Mouse (Mus musculus) embryonic facial prominence, embryonic 12.5 days (tissue): ENCODE data around the gene Lcn6. TPM values are rescaled to one million over a fixed set of nuclear protein-coding genes. Genes with fewer than 3 reads are reported as not detected.
"Not testable (repeated sequence)": the region's sequence is repeated elsewhere in the genome, so short reads cannot be mapped to it uniquely, and the experiment has no call there.

Source experiments
- ATAC-seq: fragments of 200-750 bp; cut with Nextera tagmentation; 2 replicates; pipeline ENCODE4 v1.8.0; 2017; ENCODE audit not compliant: insufficient number of reproducible peaks, insufficient read depth, low FRiP score, low TSS enrichment
- H3K27ac ChIP-seq: fragments of 300-500 bp; sonication (generic); 2 replicates; pipeline ENCODE4 v1.5.1; 2016; ENCODE audit warnings: mild to moderate bottlenecking
- H3K27me3 ChIP-seq: fragments of 300-500 bp; sonication (generic); 2 replicates; pipeline ENCODE4 v1.6.1; 2016; ENCODE audit warnings: mild to moderate bottlenecking, moderate library complexity
- H3K36me3 ChIP-seq: fragments of 300-500 bp; sonication (generic); 2 replicates; pipeline ENCODE4 v1.6.1; 2016; ENCODE audit warnings: mild to moderate bottlenecking
- H3K4me1 ChIP-seq: fragments of 300-500 bp; sonication (generic); 2 replicates; pipeline ENCODE4 v1.6.1; 2016
- H3K4me2 ChIP-seq: fragments of 300-500 bp; sonication (generic); replicated peaks from 2 replicates; pipeline ENCODE4 v1.6.1; 2016; ENCODE audit warnings: mild to moderate bottlenecking, moderate library complexity
- H3K4me3 ChIP-seq: fragments of 300-500 bp; sonication (generic); 2 replicates; pipeline ENCODE4 v1.5.1; 2016; ENCODE audit warnings: mild to moderate bottlenecking
- H3K9ac ChIP-seq: fragments of 300-500 bp; sonication (generic); 2 replicates; pipeline ENCODE4 v1.6.1; 2016; ENCODE audit warnings: mild to moderate bottlenecking, moderate library complexity
- H3K9me3 ChIP-seq: fragments of 300-500 bp; sonication (generic); 2 replicates; pipeline ENCODE4 v1.6.1; 2016; ENCODE audit warnings: mild to moderate bottlenecking, moderate library complexity
- WGBS: fragments of 180-500 bp; shearing (Covaris S2); methylation state at CpG from one replicate; pipeline ENCODE4 v1.1.7; 2016; 5-methylcytosine and 5-hydroxymethylcytosine counted together
- polyA plus RNA-seq: library from polyadenylated mRNA; unstranded; fragments of >200 nt; fragmentation: Nextera tagmentation; extraction: Ambion mirVana; gene quantifications from 2 replicates; pipeline ENCODE4 v1.2.1, GENCODE M21; 2016

Lcn6 gene
- polyA plus RNA-seq, 1 experiment from 2014 or later = not detected

- ATAC-seq = no peak
Observed at GRCm38 (mm10) chr2:25703706-25704105, 27.1 kb downstream of the Lcn6 start.

GRCm38 (mm10) chr2:25706643-25707481 is 30.3 kb downstream of the Lcn6 start, which contains the start of gene Bmyc:
Bmyc (plus strand) TSS chr2:25706739.
- H3K36me3 ChIP-seq = 0 out of 2 replicates have a peak, but pooled peaks cover 3% of the 10 kb centered on the region
- no peaks in the 10 kb centered on the region for H3K27me3 ChIP-seq
- H3K9me3 ChIP-seq = no peaks in the 10 kb centered on the region
- H3K27ac ChIP-seq = peak within 1 kb of the TSS; percentile 73; the same call in 1 of the 2 replicates
- ATAC-seq = peak; percentile 88
- H3K4me2 ChIP-seq = peak within 1 kb of the TSS; percentile 90
- under 1% methylated on average over 78 of the region's 78 CpGs for WGBS
- H3K4me1 ChIP-seq = peaks cover 12% of the 10 kb centered on the region; the same call in 1 of the 2 replicates
- peak within 1 kb of the TSS; percentile 60 for H3K4me3 ChIP-seq
- H3K9ac ChIP-seq = peak within 1 kb of the TSS; percentile 73

More at GRCm38 (mm10) chr2:25703706-25704105, 27.1 kb downstream of the Lcn6 start:
- Histone ChIP-seq H3K4me3 (no peak overlapping the region), H3K4me1 (peaks cover 9% of the 10 kb centered on the region; the same call in 1 of the 2 replicates), H3K9me3 (no peaks in the 10 kb centered on the region), H3K9ac (no peak overlapping the region), H3K27me3 (no peaks in the 10 kb centered on the region), H3K27ac (no peak overlapping the region), H3K4me2 (no peak overlapping the region), H3K36me3 (0 out of 2 replicates have a peak, but pooled peaks cover 3% of the 10 kb centered on the region)
- WGBS = 77% methylated on average over 4 of the region's 4 CpGs

GRCm38 (mm10) chr2:25708121-25708520 is 31.5 kb downstream of the Lcn6 start:
- ATAC-seq = no peak; the same call in 1 of the 2 replicates
- 82% methylated on average over 2 of the region's 2 CpGs for WGBS
- Histone ChIP-seq H3K4me1 (peaks cover 12% of the 10 kb centered on the region; the same call in 1 of the 2 replicates), H3K9ac (no peak overlapping the region), H3K9me3 (no peaks in the 10 kb centered on the region), H3K27me3 (no peaks in the 10 kb centered on the region), H3K36me3 (0 out of 2 replicates have a peak, but pooled peaks cover 3% of the 10 kb centered on the region), H3K4me3 (no peak overlapping the region), H3K4me2 (peak overlapping the region; percentile 17; the same call in 1 of the 2 replicates), H3K27ac (no peak overlapping the region)

- not testable (repeated sequence) for H3K9me3 ChIP-seq, H3K4me2 ChIP-seq, H3K4me3 ChIP-seq, H3K9ac ChIP-seq, ATAC-seq, H3K36me3 ChIP-seq, H3K27me3 ChIP-seq, H3K27ac ChIP-seq
- WGBS = 80% methylated on average over 1 of the region's 1 CpGs
- peaks cover 12% of the 10 kb centered on the region; the same call in 1 of the 2 replicates for H3K4me1 ChIP-seq
Observed at GRCm38 (mm10) chr2:25709056-25709455, 32.5 kb downstream of the Lcn6 start.

- not testable (repeated sequence) for ATAC-seq, H3K9ac ChIP-seq, H3K36me3 ChIP-seq, H3K4me3 ChIP-seq, H3K27me3 ChIP-seq, H3K9me3 ChIP-seq, H3K4me2 ChIP-seq, H3K27ac ChIP-seq
- H3K4me1 ChIP-seq = peaks cover 12% of the 10 kb centered on the region; the same call in 1 of the 2 replicates
- 78% methylated on average over 2 of the region's 2 CpGs for WGBS
Observed at GRCm38 (mm10) chr2:25709791-25710190, 33.2 kb downstream of the Lcn6 start.

GRCm38 (mm10) chr2:25711641-25712040 is 35.1 kb downstream of the Lcn6 start:
- not testable (repeated sequence) for H3K4me2 ChIP-seq, H3K4me3 ChIP-seq, H3K36me3 ChIP-seq, H3K9ac ChIP-seq, H3K9me3 ChIP-seq, H3K27ac ChIP-seq, ATAC-seq, H3K27me3 ChIP-seq
- WGBS = 30% methylated on average over 3 of the region's 3 CpGs
- H3K4me1 ChIP-seq = peaks cover 12% of the 10 kb centered on the region; the same call in 1 of the 2 replicates

GRCm38 (mm10) chr2:25717222-25717621 is 40.6 kb downstream of the Lcn6 start:
- Histone ChIP-seq H3K9me3 (no peaks in the 10 kb centered on the region), H3K4me2 (no peak overlapping the region), H3K4me3 (no peak overlapping the region), H3K36me3 (no peaks in the 10 kb centered on the region), H3K4me1 (no peaks in the 10 kb centered on the region), H3K27ac (no peak overlapping the region), H3K9ac (no peak overlapping the region), H3K27me3 (no peaks in the 10 kb centered on the region)
- ATAC-seq = no peak

Other genes with a start within 250 kb of the Lcn6 start
- gene Abca2, start 248.1 kb upstream of the Lcn6 start, polyA plus RNA-seq = 4.8 and 5.2 TPM in 2 replicates
- 1.4 and 1.8 TPM in 2 replicates for gene Clic3, start 219.9 kb upstream of the Lcn6 start, polyA plus RNA-seq
- gene Paxx, start 215.7 kb upstream of the Lcn6 start, polyA plus RNA-seq = 28.6 and 28.9 TPM in 2 replicates
- gene Ptgds, start 206.7 kb upstream of the Lcn6 start, polyA plus RNA-seq = 0.70 and 0.96 TPM in 2 replicates
- not detected in 2 replicates for gene Lcn12, start 182.9 kb upstream of the Lcn6 start, polyA plus RNA-seq
- gene Fbxw5, start 176.0 kb upstream of the Lcn6 start, polyA plus RNA-seq = 81.8 and 82.8 TPM in 2 replicates
- gene C8g, start 175.1 kb upstream of the Lcn6 start, polyA plus RNA-seq = 6.3 and 6.4 TPM in 2 replicates
- gene Traf2, start 129.8 kb upstream of the Lcn6 start, polyA plus RNA-seq = 37.7 and 37.8 TPM in 2 replicates
- gene Edf1, start 118.9 kb upstream of the Lcn6 start, polyA plus RNA-seq = 310 and 331 TPM in 2 replicates
- 4.2 and 10.1 TPM in 2 replicates for gene Mamdc4, start 101.9 kb upstream of the Lcn6 start, polyA plus RNA-seq
- gene Phpt1, start 101.6 kb upstream of the Lcn6 start, polyA plus RNA-seq = 156 and 177 TPM in 2 replicates
- 0.20 and 0.24 TPM in 2 replicates for gene Ajm1, start 95.0 kb upstream of the Lcn6 start, polyA plus RNA-seq
- 79.0 and 84.9 TPM in 2 replicates for gene Rabl6, start 68.3 kb upstream of the Lcn6 start, polyA plus RNA-seq
- 0.19 TPM in 2 replicates for gene Ccdc183, start 59.1 kb upstream of the Lcn6 start, polyA plus RNA-seq
- gene Tmem141, start 54.8 kb upstream of the Lcn6 start, polyA plus RNA-seq = 21.1 and 24.6 TPM in 2 replicates
- 0.65 and 0.69 TPM in 2 replicates for gene Fcna, start 48.8 kb upstream of the Lcn6 start, polyA plus RNA-seq
- gene Lcn8, start 23.7 kb upstream of the Lcn6 start, polyA plus RNA-seq = 0.36 and 0.62 TPM in 2 replicates
- gene Lcn5, start 18.8 kb upstream of the Lcn6 start, polyA plus RNA-seq = not detected in 2 replicates
- gene Lcn10, start 5.9 kb downstream of the Lcn6 start, polyA plus RNA-seq = not detected in 2 replicates
- gene Obp2a, start 23.3 kb downstream of the Lcn6 start, polyA plus RNA-seq = not detected in 2 replicates
- gene Bmyc, start 30.0 kb downstream of the Lcn6 start, polyA plus RNA-seq = 100 and 106 TPM in 2 replicates
- not detected in 2 replicates for gene Obp2b, start 60.2 kb downstream of the Lcn6 start, polyA plus RNA-seq
- gene Lcn3, start 88.8 kb downstream of the Lcn6 start, polyA plus RNA-seq = not detected in 2 replicates
- gene Lcn11, start 100.2 kb downstream of the Lcn6 start, polyA plus RNA-seq = not detected in 2 replicates
- not detected in 2 replicates for gene Gm13539, start 105.5 kb downstream of the Lcn6 start, polyA plus RNA-seq
- gene Glt6d1, start 139.1 kb downstream of the Lcn6 start, polyA plus RNA-seq = not detected in 2 replicates
- gene Lcn9, start 146.4 kb downstream of the Lcn6 start, polyA plus RNA-seq = not detected in 2 replicates
- gene Sohlh1, start 170.5 kb downstream of the Lcn6 start, polyA plus RNA-seq = not detected in 2 replicates
- gene Kcnt1, start 186.9 kb downstream of the Lcn6 start, polyA plus RNA-seq = 0.67 and 1.6 TPM in 2 replicates